Mouse (Mus musculus) gastrocnemius, postnatal 36 days (tissue): ENCODE results near the gene Chil3. TPM values are rescaled to one million over a fixed set of nuclear protein-coding genes. Genes with fewer than 3 reads are reported as not detected.

ENCODE experiments used
- total RNA-seq, 2 experiments: library from RNA; stranded (reverse); gene quantifications; 2 replicates each; pipeline ENCODE4 v1.2.3; 2021

Chil3 gene
- total RNA-seq, 2 experiments from 2014 or later, result not detected

Other genes with a start within 250 kb of the Chil3 start
- gene I830077J02Rik, start 234.9 kb downstream of the Chil3 start, total RNA-seq, result under 1 TPM in 1 of 2 experiments, not detected in 1; 0.26 TPM
- 10 to 100 TPM; 26.9 to 29.3 TPM for gene Wdr77, start 208.2 kb downstream of the Chil3 start, total RNA-seq
- gene Atp5f1, start 207.5 kb downstream of the Chil3 start, total RNA-seq, result 100 to 1,000 TPM; 614 to 667 TPM
- gene Ovgp1, start 193.9 kb downstream of the Chil3 start, total RNA-seq, result under 1 TPM; 0.51 to 0.79 TPM
- gene Pifo, start 152.9 kb downstream of the Chil3 start, total RNA-seq, result not detected
- not detected for gene Chil5, start 134.8 kb downstream of the Chil3 start, total RNA-seq
- gene Chia1, start 54.3 kb downstream of the Chil3 start, total RNA-seq, result not detected
- gene Chil4, start 51.9 kb upstream of the Chil3 start, total RNA-seq, result not detected
- not detected for gene Chil6, start 238.6 kb upstream of the Chil3 start, total RNA-seq